Mouse (Mus musculus): ENCODE results near the gene Lrwd1.

- TF ChIP-seq CTCF (IDR thresholded peaks at IDR 0.05; ENCODE audit: low read depth, low read length) (peak; percentile 48; the same call in 1 of the 2 replicates), POLR2A (IDR thresholded peaks at IDR 0.05; ENCODE audit: borderline replicate concordance, low read depth, low read length) (no peak)
These were observed 31.4 kb downstream of the Lrwd1 start for GRCm38 (mm10) chr5:136104511-136104910.

All from bone marrow macrophage, adult 2 months (primary cell).